Mouse (Mus musculus) adrenal gland (tissue): ENCODE measurements at regions not wholly inside any gene's neighbourhood (a gene's known extent, or its start where the extent isn't known, plus 50 kb on each side); places are given as distances from the start of the nearest gene placed in this dataset.

Experiments used
- intact Hi-C: fragments of 180-260 bp; cut with DNase I; formaldehyde crosslinking; loops from one replicate; pipeline ENCODE4 v1.15.1; 2025

GRCm38 (mm10) chr5:64714221-64714653, 89.0 kb upstream of the Klf3 start:
- intact Hi-C loops: no loop called here

GRCm38 (mm10) chr5:64714710-64715109, 88.5 kb upstream of the Klf3 start:
- intact Hi-C loops: no loop called here

GRCm38 (mm10) chr5:64716551-64716950, 86.6 kb upstream of the Klf3 start:
- intact Hi-C loops: no loop called here

GRCm38 (mm10) chr5:64722211-64722610, 81.0 kb upstream of the Klf3 start:
- intact Hi-C loops: no loop called here

GRCm38 (mm10) chr5:64727847-64728246, 75.3 kb upstream of the Klf3 start:
- intact Hi-C loops: no loop called here

- intact Hi-C loops: no loop called here
Observed at GRCm38 (mm10) chr5:64732356-64732755, 70.8 kb upstream of the Klf3 start.

GRCm38 (mm10) chr5:64736985-64737384, 66.2 kb upstream of the Klf3 start:
- intact Hi-C loops: no loop called here

- intact Hi-C loops: no loop called here
Observed at GRCm38 (mm10) chr5:64738096-64738780, 65.0 kb upstream of the Klf3 start.

GRCm38 (mm10) chr5:64738781-64739310, 64.3 kb upstream of the Klf3 start:
- intact Hi-C loops: no loop called here

- intact Hi-C loops: no loop called here
Observed at GRCm38 (mm10) chr5:64739311-64740261, 63.6 kb upstream of the Klf3 start.

GRCm38 (mm10) chr5:64744041-64744440, 59.1 kb upstream of the Klf3 start:
- intact Hi-C loops: no loop called here

- intact Hi-C loops: no loop called here
Observed at GRCm38 (mm10) chr5:64744455-64744854, 58.7 kb upstream of the Klf3 start.

GRCm38 (mm10) chr5:64747461-64747860, 55.7 kb upstream of the Klf3 start:
- intact Hi-C loops: no loop called here

- intact Hi-C loops: no loop called here
Observed at GRCm38 (mm10) chr5:64749415-64750166, 53.6 kb upstream of the Klf3 start.

- intact Hi-C loops: no loop called here
Observed at GRCm38 (mm10) chr5:64750406-64750805, 52.8 kb upstream of the Klf3 start.

- intact Hi-C loops: no loop called here
Observed at GRCm38 (mm10) chr5:64750976-64751656, 52.1 kb upstream of the Klf3 start.

GRCm38 (mm10) chr5:64753142-64753750, 49.9 kb upstream of the Klf3 start:
- intact Hi-C loops: no loop called here
